Mouse (Mus musculus) spleen, adult 2 months (tissue): ENCODE results near the gene Sh2b1. TPM values are rescaled to one million over a fixed set of nuclear protein-coding genes. Genes with fewer than 3 reads are reported as not detected.
A peak's percentile ranks its signal among the peaks of the same experiment; 100 is the strongest.

Experiments
- DNase-seq, 2 experiments: peaks; one replicate each; pipeline versions ENCODE4 v3.0.0 to v3.0.0-alpha.2; 2012 to 2021; ENCODE audit warnings: low spot score in 2 of 2, low read depth in 1 of 2
- H3K27ac ChIP-seq: fragments of 200-500 bp; 2 replicates; pipeline ENCODE4 v1.5.1; 2012; ENCODE audit warnings: low read length, inconsistent platforms; ENCODE audit not compliant: insufficient read depth
- H3K27me3 ChIP-seq: fragments of 200-500 bp; 2 replicates; pipeline ENCODE4 v1.6.1; 2012; ENCODE audit warnings: mild to moderate bottlenecking, moderate library complexity, low read length, inconsistent platforms; ENCODE audit not compliant: control insufficient read depth, insufficient read depth
- H3K36me3 ChIP-seq: fragments of 200-500 bp; 2 replicates; pipeline ENCODE4 v1.6.1; 2012; ENCODE audit warnings: mild to moderate bottlenecking, low read length, inconsistent platforms; ENCODE audit not compliant: control insufficient read depth, insufficient read depth
- H3K4me1 ChIP-seq: fragments of 200-500 bp; 2 replicates; pipeline ENCODE4 v1.6.1; 2011; ENCODE audit warnings: inconsistent platforms; ENCODE audit not compliant: control insufficient read depth, insufficient read depth, insufficient read length
- H3K4me3 ChIP-seq: fragments of 200-500 bp; 2 replicates; pipeline ENCODE4 v1.5.1; 2011; ENCODE audit warnings: mild to moderate bottlenecking, inconsistent platforms; ENCODE audit not compliant: insufficient read depth, insufficient read length; ENCODE audit errors: extremely low read depth
- CTCF ChIP-seq: fragments of 200-500 bp; IDR thresholded peaks from 2 replicates; pipeline ENCODE4 v1.5.1; 2011; ENCODE audit warnings: mild to moderate bottlenecking, inconsistent platforms; ENCODE audit not compliant: insufficient read depth, insufficient read length, insufficient replicate concordance; ENCODE audit errors: extremely low read depth
- POLR2A ChIP-seq: fragments of 200-500 bp; IDR thresholded peaks from 2 replicates; pipeline ENCODE4 v1.6.1; 2011; ENCODE audit warnings: low read depth, low read length, inconsistent platforms
- WGBS: fragments of 180-500 bp; shearing (Covaris S2); methylation state at CpG from one replicate; pipeline ENCODE4 v1.1.7; 2018; 5-methylcytosine and 5-hydroxymethylcytosine counted together
- polyA plus RNA-seq: library from polyadenylated mRNA; depleted of rRNA; stranded (reverse); fragments of >200 nt; gene quantifications from 2 replicates; pipeline ENCODE4 v1.2.3, GENCODE M21; 2012; rRNA removed

Gene Sh2b1
- polyA plus RNA-seq = 53.4 and 67.4 TPM in 2 replicates

DNA sequence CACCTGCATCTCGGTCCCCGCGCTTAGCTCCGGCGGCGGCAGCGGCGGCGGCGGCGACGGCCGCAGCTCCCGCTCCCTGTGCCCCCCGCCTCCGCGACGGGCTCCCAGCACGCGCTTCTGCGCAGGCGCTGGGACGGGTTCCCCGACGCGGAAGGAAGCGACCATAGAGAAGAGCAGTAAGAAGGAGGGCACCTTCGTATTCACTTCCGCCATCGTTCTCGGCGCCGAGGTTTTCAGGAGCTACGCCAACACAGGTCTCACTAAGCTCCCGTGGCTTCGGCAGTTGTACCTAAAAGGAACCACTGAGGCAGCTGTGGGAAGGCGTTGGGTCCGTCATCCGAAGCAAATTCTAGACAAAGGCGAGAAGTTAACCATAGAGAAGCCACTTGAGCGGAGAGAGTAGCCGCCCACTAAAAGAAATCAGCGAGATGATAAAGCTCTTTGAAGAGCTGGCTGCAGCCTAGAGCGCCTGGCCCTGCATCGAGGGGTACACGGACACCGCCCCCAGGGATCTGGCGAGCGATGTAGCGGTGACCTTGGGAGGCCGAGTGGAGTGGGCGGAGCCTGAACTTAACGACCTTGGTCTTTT lies at the start of gene Sh2b1:
Sh2b1 (minus strand) TSS at position 432 of the 589 bp plus-strand sequence.
- Histone ChIP-seq H3K4me3 (peak within 1 kb of the TSS; percentile 84), H3K27me3 (no peaks in the 10 kb centered on the region), H3K4me1 (peaks cover 23% of the 10 kb centered on the region; the same call in 1 of the 2 replicates), H3K27ac (peak within 1 kb of the TSS; percentile 97), H3K36me3 (peaks cover 4% of the 10 kb centered on the region)
- peak; percentile 82 to 85 for DNase-seq
- TF ChIP-seq CTCF = peak; percentile 36; the same call in 1 of the 2 replicates
- TF ChIP-seq POLR2A = peak; percentile 77
- under 1% methylated on average over 53 of the region's 53 CpGs for WGBS

DNA sequence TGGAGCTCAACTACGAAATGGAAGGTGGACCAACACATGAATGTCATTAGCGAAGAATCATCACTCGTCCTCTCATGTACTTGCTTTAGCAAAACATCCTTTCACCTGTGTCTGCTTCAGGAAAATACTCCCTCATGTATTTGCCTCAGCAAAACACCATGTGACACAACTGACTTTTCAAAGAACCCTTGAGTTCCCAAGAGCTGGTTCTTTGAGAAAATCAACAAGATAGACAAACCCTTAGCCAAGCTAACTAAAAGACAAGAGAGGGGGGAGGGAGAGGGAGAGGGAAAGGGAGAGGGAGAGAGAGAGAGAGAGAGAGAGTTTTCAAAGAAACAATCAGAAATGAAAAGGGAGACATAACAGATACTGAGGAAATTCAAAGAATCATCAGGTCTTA lies 48.1 kb upstream of the Sh2b1 start:
- no peak overlapping the region for H3K4me3 ChIP-seq
- no peak for TF ChIP-seq POLR2A
- TF ChIP-seq CTCF = no peak
- 90% methylated on average over 3 of the region's 3 CpGs for WGBS
- no peak for DNase-seq
- H3K27me3 ChIP-seq = no peaks in the 10 kb centered on the region
- H3K27ac ChIP-seq = no peak overlapping the region
- no peaks in the 10 kb centered on the region for H3K4me1 ChIP-seq
- H3K36me3 ChIP-seq = no peaks in the 10 kb centered on the region

DNA sequence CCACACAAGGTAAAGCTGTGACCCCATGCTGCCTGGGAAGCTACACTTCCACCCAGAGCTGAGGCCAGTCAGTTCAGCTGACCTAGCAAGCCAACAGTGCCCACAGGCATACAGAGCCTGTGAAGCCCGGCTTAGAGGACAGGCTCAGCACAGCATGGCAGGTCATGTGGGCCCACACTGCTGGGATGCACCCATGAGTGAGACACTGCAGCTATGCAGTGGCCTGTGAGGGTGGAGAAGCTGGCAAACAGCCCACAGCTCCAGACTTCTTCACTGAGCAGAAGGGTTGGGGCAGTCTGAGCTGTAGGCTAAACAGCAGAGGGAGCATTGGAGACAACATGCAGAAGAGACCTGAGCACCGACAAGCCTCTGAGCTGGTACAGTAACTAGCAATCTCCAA lies 44.3 kb upstream of the Sh2b1 start:
- Histone ChIP-seq H3K36me3 (no peaks in the 10 kb centered on the region), H3K27me3 (no peaks in the 10 kb centered on the region), H3K4me1 (no peaks in the 10 kb centered on the region), H3K4me3 (no peak overlapping the region), H3K27ac (no peak overlapping the region)
- 72% methylated on average over 2 of the region's 2 CpGs for WGBS
- DNase-seq = no peak
- TF ChIP-seq POLR2A (no peak), CTCF (no peak)

DNA sequence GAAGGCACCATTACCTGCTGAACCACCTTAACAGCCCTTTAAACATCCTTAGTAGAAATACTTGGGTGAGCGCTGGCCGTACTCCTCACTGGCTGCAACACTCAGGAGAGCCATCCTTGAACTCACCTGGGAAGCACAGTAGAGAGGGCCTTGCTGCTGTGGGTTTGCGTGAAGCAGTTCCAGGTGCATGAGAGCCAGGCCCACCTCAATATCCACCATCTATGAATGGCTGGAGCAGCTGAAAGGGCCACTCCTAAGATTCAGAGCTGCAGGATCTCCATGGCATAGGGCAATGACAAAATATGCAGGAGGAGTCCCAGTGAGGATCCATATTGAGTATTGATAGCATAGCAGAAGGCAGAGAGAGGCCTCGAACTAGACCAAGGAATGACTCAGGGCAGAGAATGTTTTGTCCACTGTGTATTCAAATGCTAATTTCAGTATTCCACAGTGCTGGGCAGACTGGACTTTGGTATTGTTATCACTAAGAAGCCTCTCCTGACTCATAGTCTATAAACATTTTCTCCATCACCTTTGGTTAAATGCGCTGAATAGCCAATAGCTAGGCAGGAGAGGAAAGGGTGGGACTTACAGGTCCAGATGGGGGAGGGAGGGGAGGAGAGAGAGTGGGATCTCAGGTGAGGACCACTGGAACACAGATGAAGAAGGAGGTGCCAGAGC lies 43.2 kb upstream of the Sh2b1 start:
- Histone ChIP-seq H3K27me3 (no peaks in the 10 kb centered on the region), H3K36me3 (no peaks in the 10 kb centered on the region), H3K4me3 (no peak overlapping the region), H3K4me1 (no peaks in the 10 kb centered on the region), H3K27ac (no peak overlapping the region)
- no peak for DNase-seq
- WGBS = 95% methylated on average over 5 of the region's 5 CpGs
- TF ChIP-seq CTCF (no peak), POLR2A (no peak)

DNA sequence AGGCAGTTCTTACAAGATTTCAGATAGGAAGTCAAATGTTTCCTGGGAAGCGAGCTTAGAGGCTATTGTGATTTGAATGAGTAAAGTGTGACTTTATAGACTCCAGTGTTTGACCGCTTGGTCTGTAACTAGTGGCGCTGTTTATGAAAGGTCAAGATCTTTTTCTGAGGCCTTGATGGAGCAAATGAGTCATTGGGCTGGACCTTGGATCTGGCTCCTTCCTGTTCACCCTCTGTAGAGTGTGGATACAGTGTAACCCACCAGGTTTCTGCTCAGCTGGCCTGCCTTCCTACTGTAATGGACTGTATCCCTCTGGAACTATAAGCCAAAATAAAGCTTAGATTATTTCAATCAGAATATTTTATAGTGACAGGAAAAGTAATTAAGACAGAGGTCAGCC lies 36.1 kb upstream of the Sh2b1 start:
- H3K27ac ChIP-seq = no peak overlapping the region
- 81% methylated on average over 3 of the region's 3 CpGs for WGBS

DNA sequence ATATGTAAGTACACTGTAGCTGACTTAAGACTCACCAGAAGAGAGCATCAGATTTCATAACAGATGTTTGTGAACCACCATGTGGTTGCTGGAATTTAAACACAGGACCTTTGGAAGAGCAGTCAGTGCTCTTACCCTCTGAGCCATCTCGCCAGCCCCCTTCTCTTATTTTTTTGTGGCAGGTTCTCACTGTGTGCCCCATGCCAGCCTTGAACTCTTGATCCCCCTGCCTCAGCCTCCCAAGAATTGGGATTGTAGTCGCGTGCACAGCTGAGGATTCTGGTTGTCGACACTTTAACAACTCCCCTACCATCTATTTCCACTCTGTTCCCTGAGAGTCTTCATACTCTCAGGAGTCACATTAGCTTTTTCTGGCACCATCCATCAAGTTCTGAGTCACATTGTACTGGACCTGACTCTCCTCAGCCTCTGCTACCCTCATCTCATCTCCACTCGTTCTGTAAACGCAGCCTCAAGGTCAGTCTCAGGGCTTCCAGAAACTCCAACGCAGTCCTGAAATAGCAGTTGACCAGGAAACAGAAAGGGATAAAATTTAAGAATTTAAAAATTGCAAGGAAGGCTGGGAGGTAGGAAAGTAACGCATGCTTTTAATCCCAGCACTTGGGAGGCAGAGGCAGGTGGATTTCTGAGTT lies 32.0 kb upstream of the Sh2b1 start:
- Histone ChIP-seq H3K27ac (no peak overlapping the region), H3K36me3 (no peaks in the 10 kb centered on the region), H3K4me3 (no peak overlapping the region), H3K27me3 (no peaks in the 10 kb centered on the region), H3K4me1 (no peaks in the 10 kb centered on the region)
- no peak for DNase-seq
- no peak for TF ChIP-seq CTCF
- TF ChIP-seq POLR2A = no peak
- WGBS = 89% methylated on average over 8 of the region's 8 CpGs

More for the DNA sequence above, 36.1 kb upstream of the Sh2b1 start:
- Histone ChIP-seq H3K36me3 (no peaks in the 10 kb centered on the region), H3K27me3 (no peaks in the 10 kb centered on the region), H3K4me3 (no peak overlapping the region), H3K4me1 (no peaks in the 10 kb centered on the region)
- no peak for DNase-seq
- TF ChIP-seq POLR2A (no peak), CTCF (no peak)

DNA sequence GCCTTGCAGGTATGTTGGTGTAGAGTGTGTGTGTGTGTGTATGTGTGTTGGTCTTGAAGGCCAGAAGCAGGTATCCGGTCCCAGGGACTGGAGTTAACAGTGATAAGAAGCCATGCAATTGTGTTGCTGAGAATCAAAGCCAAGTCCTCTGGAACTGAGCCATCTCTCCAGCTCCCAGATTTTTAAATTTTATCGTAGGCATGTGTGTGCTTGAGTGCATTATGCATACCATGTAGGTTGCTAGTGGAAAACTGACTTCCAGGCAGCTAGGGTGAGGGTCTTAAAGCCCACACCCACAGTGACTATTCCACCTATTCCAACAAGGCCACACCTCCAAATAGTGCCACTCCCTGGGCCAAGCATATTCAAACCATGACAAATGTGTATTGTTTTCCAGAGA lies 29.7 kb upstream of the Sh2b1 start:
- no peak for DNase-seq
- TF ChIP-seq CTCF (no peak), POLR2A (no peak)
- Histone ChIP-seq H3K4me1 (no peaks in the 10 kb centered on the region), H3K27ac (no peak overlapping the region), H3K27me3 (no peaks in the 10 kb centered on the region), H3K36me3 (peaks cover 11% of the 10 kb centered on the region), H3K4me3 (no peak overlapping the region)
- 83% methylated on average over 2 of the region's 2 CpGs for whole genome bisulfite sequencing
